Mouse (Mus musculus) heart, adult 18-20 months (tissue): ENCODE measurements around the gene Cdyl. TPM values are rescaled to one million over a fixed set of nuclear protein-coding genes. Genes with fewer than 3 reads are reported as not detected.
A peak's percentile ranks its signal among the peaks of the same experiment; 100 is the strongest.

Source experiments
- DNase-seq, 2 experiments: peaks; one replicate each; pipeline ENCODE4 v3.0.0; 2021 to 2022; ENCODE audit warnings: mixed read lengths in 1 of 2
- long read RNA-seq, 2 experiments: library from polyadenylated mRNA; stranded (forward); transcript quantifications; one replicate each; pipeline ENCODE4 v2.0.0; 2021
- total RNA-seq, 2 experiments: library from RNA; stranded (reverse); gene quantifications; 2 replicates each; pipeline ENCODE4 v1.2.3; 2021

The Cdyl gene
- 1 to 10 TPM; 6.4 to 8.6 TPM for total RNA-seq
- long read RNA-seq, experiment 1, partial matches to known transcripts = 0 of 6 reads
- long read RNA-seq, experiment 1, other reads (novel, unspliced or antisense) = 4 of 6 reads
- long read RNA-seq, experiment 2, partial matches to known transcripts = 1 of 8 reads
- long read RNA-seq, experiment 2, other reads (novel, unspliced or antisense) = 3 of 8 reads

DNA sequence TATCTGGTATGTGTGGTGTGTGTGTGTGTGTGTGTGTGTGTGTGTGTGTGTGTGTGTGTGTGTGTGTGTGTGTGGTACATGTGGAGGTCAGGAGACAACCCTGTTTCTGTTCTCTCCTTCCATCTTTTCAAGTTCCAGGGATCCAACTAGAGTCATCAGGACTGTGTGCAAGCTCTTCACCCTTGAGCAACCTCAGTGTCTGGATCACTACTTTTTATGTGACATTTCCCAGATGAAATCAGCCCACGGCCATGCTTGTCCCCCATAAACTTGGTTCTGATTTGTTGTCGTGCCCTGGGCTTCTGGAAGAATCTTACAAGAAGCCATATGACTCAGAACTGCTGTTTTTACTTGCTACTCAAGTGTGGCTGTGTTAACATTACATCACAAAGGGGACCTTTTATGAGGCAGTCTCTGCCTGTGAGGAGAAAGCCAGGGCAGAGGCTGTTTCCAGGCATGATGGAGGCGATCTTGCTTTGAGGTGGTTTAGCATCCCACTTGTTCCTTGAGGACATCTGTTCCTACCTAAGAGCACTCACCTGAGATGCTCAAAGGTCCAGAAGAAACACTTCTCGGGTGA is at the start of gene Cdyl:
Cdyl (plus strand) TSS at position 428 of the 580 bp plus-strand sequence.
- DNase-seq = no peak

DNA sequence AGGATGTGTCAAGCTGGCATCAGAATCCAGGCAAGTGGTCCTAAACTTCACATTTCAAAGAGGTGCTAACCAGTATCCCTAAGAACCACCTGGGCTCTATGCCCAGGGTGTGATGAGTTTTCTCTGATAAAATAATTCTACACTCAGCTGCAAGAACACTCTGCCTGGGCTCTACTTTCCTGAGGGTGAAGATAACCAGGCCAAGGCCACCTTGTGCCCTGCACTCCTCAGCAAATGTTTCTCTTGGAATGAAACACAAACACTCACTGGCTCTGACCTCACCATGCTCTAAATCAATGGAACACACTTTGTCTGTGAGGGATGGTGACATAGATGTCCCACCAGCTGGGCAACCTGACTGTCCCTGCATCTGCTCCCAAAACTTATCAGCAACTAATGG is 48.9 kb upstream of the Cdyl start:
- no peak for DNase-seq

DNA sequence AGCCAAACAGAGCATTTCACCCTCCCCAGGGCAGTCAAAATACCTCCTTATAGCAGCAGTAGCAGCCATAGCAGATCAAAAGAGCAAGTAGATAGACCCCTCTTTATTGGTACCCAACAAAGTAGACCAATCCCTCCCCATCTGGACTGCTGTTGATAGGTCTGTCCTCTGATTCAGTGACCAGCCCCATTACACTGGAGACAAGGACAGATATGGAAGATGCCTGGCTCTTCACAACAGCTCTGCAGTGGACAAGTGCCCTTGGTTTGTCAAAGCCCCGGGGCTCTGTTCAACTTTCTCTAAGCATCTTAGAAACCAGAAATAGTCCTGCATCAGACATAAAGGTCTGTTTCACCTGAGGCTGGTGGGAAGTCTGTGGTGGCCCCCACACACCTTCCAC is 47.1 kb upstream of the Cdyl start:
- no peak for DNase-seq

DNA sequence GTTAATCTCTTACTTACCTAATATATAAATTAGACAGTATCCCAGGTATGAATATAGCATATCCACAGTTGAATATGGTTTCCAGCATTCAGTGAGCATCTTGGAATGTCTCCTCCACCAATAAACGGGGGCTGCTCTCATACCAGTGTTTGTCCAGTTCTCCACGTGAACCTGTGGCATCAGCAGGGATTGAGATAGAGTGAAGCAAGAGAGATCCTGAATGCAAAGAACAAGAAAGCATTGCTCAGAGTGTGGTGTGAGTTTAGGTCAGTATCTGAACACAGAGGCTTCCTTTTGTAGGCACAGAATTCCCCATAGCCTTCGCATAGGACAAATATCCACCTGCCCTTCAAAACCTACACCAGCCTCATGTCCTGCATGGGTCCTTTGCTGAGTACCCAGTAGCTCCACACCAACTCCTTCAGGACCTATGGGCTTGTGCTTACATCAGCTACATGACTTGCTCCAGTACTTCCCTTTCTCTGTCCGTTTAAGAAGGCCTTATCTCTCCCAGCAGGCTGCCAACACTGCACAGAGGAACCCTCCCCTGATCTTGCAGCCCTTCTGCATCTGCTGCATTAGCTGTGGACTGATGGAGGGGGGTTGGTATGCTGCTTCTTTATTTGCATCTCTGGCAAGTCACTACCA is 44.7 kb upstream of the Cdyl start:
- no peak for DNase-seq

DNA sequence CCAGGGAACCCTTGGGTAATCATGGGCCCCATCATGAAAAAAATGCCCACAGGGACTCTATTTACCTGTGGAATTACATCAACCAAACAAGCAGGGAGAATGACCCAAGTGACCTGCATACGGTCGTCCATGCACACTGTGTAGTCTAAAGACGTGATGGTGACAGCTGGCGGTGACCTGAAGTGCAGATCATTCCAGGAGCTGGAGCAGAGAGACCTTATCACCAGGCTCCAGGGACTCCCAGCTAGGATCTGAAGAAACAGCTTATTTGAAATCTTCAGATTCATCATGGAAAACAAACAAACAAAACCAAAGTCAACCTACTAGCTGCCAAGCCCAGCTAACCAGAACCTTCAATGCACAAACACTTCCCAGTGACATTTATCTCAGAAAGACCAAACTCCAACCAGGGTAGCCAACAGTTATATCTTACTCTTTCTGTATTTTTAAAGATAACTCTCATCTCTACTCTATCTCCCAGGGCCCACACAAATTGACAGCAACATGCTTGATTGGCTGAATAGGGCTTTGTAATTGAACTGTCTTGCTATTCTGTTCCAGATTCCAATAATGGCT is 43.0 kb upstream of the Cdyl start:
- DNase-seq = no peak

DNA sequence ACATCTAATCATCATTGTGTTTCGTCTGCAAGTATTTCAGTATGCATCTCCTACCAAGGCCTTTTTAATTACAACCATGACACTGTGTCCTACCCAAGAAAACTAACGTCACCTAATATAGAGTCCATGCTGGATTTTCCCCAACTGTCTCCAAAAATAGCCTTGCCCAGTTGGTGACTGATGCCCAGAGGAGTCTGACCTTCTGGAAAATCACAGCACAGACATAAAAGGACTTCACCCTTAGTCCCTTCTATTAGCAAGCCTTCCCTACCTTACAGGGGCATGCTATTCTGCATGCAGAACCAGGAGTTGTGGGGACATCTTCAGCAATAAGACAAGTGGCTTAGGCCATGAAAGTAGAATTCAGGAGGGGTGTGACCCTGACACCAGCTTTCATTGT is 40.3 kb upstream of the Cdyl start:
- DNase-seq = peak; percentile 48 to 68

DNA sequence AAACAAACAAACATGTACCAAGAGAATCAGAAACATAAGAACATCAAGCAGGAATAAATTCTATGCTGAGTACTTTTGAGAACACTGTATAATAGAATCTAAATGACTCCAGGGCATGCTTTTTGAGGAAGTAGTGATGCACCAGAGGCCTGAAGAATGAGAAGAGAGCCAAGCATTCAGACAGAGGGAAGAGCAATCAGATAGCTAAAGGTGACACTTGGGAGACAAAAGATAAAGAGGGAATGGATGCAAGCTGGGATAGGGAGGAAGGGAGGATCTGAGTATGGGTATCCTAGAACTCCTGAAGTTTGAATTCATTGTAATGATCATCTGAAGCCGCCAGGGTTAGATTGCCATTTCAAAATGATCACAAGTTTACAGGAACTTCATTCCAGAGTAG is 38.9 kb upstream of the Cdyl start:
- no peak for DNase-seq

DNA sequence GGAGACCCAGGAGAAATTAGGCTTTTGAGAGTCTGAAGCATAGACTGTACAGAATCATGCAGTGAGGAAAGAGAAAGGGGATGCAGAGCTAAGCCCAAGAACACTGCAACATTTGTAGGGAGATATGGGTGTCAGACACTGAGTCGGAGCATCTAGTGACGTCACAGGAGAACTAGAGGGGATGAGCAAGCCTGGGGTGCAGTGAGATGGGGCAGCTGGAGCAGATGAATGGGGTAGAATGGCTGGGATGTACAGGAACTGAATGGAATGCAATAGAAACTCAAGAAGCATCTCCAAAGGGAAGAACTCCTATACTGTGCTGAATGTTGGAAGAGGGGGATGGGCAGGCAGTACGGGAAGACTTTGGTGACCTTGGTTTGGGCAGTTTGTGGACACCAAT is 34.8 kb upstream of the Cdyl start:
- no peak for DNase-seq

DNA sequence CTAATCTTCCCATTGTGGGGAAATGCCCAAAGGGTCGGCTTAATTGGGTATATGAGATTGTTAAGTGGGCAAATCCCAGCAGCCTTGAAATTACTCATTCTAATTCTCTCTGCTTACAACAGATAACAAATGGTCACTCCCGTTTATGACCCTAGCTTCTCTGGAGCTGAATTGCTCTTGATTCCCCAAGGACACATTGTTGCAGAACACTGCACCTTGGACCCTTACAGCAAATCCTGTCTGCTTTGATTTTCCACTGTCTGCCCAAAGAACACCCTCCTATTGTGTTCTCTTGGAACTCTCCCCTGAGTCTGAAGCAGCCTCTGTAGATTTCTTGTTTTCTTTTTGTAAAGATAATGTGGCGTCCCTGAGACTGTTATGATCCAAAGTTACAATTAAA is 34.1 kb upstream of the Cdyl start:
- no peak for DNase-seq

DNA sequence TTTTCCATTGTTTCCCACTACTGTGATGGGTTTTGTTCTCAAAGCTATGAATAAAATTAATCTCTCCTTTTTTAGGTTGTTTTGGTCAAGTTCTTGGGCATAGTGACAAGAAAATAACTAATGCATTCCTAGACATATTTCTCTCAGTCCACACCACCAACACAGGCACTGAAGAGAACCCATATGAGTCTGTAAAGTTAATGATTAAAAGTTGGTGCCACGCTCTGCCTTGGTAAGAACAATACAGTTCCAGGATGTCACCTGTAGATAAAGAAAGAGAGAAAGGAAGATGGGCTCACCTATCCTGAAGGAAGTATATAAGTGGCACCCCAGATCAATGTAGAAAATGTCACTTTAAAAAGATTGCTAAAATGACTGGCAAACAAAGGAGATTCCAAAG is 32.3 kb upstream of the Cdyl start:
- DNase-seq = no peak

DNA sequence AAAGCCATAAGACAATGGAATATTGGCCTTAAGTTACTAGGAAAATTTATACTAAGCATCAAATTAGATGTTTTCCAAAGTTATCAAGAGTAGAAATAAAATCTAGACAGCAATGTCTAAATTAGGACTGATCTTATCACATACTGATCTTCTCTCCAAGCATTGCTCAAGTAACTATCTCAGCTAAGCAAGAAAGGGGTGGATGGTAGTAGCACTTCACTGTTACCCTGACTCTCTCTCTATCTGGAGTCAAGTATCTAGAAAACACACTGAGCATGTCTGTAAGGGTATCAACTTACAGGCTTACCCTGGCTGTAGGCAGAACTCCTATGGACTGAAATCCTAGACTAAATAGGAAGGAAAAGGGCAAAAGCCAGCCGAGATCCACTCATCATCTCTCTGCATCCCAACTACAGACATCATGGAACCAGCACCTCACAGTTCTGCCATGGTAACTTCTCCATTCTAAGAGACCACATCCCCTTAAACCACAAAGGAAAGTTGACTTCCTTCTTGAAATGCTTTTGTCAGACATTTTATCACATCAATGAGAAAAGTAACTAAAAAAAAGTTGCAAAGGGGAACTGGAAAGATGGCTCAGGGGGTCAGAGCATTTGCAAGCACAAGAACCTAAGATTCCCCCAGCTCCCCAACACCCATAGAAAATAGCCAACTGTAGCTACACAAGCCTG is 12.4 kb upstream of the Cdyl start:
- DNase-seq = peak in 1 of 2 experiments; percentile 19

DNA sequence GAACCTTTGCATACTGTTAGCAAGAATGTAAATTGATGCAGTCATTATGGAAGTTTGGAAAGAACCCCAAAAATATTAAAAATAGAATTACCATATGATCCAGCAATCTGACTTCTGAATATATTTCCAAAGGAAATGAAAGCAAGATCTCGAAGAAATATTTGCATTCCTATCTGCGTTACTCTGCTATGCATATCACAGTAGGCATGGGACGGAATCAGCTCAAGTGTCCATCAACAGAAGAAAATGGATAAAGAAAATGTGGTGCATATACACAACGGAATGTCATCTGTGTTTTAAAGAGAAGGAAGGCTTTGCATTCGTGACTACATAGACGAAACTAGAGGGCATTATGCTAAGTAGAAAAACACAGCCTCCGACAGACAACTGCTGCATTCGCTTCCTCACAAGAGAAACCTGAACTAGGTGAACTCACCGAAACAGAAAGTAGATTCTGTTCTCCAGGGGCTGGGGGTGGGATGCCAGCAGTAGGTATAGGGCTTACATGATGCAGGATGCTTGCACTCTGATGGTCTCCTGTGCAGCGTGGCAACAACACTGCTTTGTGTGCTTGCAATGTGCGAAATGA is 9.3 kb upstream of the Cdyl start:
- no peak for DNase-seq

DNA sequence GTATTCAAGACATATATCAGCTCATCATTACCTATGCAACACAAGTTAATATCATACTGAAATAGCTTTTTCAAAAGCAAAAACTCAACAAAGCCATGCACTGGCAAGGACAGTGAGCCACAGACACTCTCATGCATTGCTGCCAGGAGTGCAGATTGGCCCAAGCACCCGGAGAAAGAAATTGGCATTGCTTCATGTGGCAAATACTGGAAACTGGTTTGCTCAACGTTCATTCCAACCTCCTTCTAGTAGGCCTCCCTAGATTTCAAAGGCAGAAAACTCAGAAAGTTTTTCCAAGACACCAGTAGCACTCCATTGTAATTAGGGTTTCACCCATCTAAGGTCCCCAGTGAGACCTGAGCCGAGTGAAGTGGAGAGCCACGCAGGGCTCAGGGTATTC is 6.8 kb upstream of the Cdyl start:
- peak; percentile 12 to 16 for DNase-seq

DNA sequence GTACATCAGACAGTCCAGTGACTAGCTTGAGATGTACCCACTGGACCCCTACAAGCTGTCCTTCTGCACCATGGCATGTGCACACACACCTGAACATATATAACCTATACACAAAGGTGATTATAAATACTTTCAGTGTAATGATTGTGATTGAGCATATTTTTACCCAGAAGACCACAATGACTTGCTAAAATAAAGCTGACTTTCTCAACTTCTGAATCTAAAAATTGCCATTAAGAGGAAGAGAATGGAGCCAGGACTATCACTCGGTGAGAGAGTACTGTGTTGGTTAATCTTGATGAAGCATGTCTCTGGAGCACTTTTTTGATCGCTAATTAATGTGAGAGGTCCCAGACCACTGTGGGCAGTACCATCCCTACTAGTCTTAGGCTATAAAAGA is 2.8 kb upstream of the Cdyl start:
- no peak for DNase-seq

DNA sequence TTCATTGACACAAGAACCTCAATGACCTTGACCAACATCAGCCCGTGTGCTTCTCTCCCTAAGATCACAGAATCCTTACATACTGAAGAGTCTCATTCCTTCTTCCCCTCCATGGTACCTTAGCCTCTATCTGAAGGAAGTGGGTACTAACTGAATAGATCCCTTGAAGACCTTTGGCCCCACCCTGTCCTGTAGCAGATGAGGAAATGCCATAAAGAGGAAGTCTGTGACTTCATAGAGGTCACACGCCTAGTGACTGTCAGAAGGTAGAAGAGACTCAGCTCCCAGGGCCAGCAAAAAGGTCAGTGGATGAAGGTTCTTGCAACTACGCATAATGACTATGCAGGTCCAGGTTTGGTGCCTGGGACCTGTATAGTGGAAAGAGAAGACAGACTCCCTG is 5.8 kb downstream of the Cdyl start:
- no peak for DNase-seq

DNA sequence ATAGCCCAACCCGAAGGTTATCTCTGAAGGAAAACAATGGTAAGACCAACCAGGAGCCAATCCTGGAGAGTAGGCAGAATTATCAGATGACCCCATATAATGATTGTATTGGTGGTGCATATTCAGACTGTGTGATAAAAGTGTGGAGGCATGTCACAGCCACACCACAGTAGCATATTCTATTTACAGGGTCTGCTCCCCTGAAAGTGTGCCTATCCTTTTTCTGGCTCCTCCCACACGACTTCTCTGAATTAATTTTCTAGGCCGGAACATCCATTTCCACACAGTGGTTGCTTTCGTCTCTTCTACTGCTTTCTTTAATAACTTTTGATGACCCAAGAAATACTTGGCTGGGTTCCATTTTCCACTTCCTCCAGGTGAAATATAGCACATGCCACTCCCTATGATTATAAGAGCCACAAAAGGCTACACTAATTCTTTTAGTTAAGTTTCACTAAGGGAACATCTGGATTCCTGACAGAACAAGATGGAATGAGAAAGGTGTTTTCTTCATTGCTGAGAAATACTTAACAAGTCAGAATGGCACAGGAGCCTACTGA is 10.4 kb downstream of the Cdyl start:
- DNase-seq = no peak

DNA sequence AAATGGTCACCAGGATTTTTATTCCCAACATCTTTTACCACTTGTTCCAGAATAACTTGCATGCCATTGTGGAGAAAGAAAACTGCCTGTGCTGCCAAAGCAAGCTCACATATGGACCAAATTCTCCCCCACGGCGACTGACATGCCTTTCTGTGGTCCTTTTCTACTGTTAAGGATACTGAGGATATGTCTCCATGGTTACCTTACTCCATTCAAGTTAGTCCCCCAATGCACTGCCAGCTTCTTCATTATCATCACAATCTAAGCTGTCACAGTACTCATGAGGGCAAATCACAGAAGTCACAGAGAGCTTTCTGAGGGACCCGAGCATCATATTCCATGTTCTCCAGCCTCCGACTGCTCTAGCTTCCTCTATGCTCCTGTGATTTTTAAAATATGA is 11.2 kb downstream of the Cdyl start:
- no peak for DNase-seq

DNA sequence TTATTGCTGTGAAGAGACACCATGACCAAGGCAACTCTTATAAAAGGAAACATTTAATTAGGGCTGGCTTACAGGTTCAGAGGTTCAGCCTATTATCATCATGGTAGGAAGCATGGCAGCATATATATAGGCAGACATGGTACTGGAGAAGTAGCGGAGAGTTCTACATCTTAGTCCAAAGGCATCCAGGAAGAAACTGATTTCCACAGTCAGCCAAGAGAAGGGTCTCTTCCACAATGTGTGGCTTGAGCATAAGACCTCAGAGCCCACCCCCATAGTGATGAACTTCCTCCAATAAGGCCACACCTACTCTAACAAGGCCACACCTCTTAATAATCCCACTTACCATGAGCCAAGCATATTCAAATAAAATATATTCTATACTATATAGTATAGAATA is 17.3 kb downstream of the Cdyl start:
- no peak for DNase-seq

DNA sequence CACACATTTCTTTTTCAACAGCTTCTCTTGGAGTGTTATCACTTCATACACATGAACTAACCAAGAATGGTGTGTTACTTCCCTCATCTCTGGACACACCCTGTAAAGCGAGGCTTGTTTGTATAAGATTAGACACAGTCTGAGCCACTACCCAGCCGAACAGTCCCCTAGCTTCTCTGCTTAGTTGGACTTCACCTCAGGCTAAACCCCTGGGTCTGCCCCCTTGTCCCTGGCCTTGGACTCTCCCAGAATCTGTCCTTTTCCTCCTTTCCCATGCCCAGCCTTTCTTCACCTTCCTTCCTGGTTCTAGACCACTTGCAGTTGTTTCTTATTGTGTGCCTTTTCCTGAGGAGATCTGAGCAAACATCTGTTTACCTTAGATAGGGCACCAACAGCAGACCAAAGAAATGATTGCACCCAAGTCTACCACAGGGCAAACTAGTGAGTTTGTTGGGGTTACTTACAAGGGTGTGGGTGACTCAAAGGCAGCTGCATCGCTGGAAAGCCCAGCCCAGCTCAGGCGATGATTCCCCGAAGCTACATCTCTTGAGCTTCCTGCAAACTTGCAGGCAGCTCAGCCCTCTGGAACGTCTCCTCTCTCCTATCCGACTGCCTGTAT is 17.9 kb downstream of the Cdyl start:
- no peak for DNase-seq

DNA sequence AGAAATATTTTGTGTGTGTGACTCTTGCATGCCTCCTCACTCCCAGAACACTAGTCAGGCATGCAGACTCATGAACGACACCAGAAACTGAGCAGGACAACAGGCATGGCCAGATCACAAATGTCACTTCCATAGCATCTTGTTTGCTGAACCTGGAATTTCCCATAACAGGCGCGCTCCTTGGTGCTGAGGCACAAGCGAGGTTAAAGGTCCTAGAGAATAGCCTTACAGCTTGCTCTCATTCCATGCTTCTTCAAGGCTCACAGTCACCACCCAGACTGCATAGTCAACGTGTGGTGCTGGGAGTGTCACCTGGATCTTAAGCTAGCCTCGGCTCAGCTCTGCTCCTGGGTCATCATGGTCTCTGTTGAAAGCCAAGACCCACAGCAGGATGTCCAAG is 19.1 kb downstream of the Cdyl start:
- DNase-seq = no peak

DNA sequence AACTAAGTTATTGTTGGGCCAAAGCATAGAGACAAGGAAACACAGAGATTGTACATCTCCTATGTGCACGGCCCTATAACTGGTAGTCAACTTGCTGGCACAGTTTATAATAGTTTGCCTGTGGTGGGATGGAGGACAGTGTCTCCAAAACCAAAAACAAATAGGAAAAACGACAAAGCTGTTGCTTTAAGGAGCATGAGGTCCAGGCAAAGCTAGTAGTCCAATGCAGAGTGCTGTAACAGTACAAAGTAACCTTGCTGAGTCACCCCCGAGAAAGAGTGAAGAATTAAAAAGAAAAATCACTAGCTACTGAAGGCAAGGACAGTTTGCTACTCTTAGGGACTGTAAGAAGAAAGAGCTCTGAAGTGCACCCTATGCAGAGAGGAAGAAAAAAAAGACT is 21.7 kb downstream of the Cdyl start:
- DNase-seq = no peak

DNA sequence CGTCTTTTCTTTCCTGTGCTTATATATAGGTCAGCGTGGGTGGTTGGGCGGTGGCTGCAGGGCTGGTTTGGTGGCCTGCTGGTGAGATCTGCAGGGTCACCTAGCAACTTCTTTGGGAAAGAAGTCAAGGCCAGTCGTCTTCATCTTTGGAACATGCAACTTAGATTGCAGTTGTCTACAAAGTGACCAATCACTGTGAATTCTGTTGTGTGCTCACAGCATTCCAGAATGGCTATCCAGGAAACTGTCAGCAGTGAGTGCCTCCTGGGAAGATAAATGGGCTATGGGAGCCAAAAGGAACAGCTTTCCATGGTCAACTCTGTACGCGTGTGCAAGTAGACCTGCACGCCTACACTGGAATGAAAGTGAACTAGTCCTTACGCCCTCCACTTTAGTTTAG is 26.6 kb downstream of the Cdyl start:
- peak; percentile 14 to 28 for DNase-seq
